Mouse (Mus musculus): ENCODE measurements around the gene Grhl1. TPM values are rescaled to one million over a fixed set of nuclear protein-coding genes. Genes with fewer than 3 reads are reported as not detected.

Grhl1 gene
- total RNA-seq (2023) = under 1 TPM; 0.85 to 0.95 TPM

DNA sequence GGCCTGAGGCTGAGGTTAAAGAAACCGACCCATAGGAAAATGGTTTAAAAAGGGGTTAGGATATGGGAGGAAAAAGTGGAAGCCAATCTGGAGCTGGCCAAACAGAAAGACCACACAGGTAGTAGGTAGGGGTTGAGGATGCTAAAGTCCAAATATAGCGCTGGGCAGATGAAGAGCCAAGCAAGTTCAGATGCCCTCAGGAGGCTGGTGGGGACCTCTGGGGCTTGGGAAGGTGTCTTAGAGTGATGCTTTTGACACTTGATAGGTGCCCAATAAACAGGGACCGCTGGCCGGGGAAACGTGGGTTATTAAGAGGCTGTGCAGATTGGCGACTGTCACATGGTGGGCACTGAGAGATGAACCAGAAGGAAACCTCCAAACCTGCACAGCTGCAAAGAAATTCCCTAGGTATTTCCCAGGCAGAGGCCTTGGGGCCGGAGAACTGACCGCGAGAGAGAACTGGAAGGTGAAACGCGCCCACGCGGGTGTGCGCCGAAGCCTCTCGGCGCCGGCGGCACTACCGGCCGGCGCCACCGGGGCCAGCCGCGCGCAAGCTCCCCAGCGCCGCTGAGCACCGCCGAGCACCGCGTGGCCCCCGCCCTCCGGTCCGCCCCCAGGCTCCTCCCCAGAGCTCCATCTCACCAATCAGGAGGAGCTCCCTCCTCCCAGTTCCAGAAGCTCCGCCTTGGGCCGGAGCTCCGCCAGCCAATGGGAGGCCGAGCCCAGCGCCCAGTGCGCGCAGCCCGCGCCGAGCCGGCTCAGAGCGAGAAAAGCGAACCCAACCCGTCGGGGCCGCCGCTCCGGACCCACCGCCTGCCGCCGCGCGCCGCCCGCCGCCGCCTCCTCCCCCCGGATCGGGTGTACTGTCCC, at the start of gene Grhl1:
Grhl1 (plus strand) TSS at position 761 of the 870 bp plus-strand sequence.

DNA sequence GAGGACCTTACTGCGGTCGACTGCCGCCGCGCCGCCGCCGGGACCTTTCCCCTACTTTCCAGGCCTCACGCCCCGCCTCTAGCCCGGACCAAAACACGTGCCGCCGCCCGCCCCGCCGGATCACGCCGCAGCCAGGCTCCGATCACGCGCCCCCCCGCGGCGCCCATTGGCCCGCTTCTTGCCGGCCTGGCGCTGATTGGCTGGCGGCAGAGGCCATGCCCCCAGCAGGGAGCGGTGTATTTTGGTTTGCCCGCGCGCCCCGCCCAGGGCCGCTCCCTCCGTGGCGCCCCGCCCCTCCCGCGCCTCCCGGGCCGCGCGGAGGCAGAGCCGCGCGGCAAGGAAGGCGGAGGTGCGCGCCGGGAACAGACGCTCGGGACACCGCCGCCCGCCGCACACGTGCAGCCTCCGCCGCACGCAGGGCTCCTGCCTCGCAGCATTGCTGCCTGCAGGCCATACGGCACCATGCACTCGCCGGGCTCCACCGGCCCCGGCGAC, 79.0 kb downstream of the Grhl1 start, which contains the start of gene Klf11:
Klf11 (plus strand) TSS at position 212 of the 495 bp plus-strand sequence.

Other genes starting within 250 kb of the Grhl1 start
- 10 to 100 TPM; 20.4 to 23.3 TPM for gene Taf1b, start 73.9 kb upstream of the Grhl1 start, total RNA-seq (2023)
- gene Klf11, start 79.0 kb downstream of the Grhl1 start, total RNA-seq (2023) = 10 to 100 TPM; 30.6 to 34.4 TPM
- not detected for gene Cys1, start 109.5 kb downstream of the Grhl1 start, total RNA-seq (2023)
- 100 to 1,000 TPM; 134 to 163 TPM for gene Rrm2, start 136.0 kb downstream of the Grhl1 start, total RNA-seq (2023)

Measured in neutrophil, adult 83 days (primary cell).